Mouse (Mus musculus) liver, adult 2 months (tissue): ENCODE measurements at regions not wholly inside any gene's neighbourhood (a gene's known extent, or its start where the extent isn't known, plus 50 kb on each side); places are given as distances from the start of the nearest gene placed in this dataset.

Experiments
- CTCF ChIP-seq: fragments of 200-500 bp; IDR thresholded peaks from 2 replicates; pipeline ENCODE4 v1.5.1; 2011; ENCODE audit warnings: low read depth, low read length, control low read depth
- POLR2A ChIP-seq: fragments of 200-500 bp; IDR thresholded peaks from 2 replicates; pipeline ENCODE4 v1.6.1; 2011; ENCODE audit warnings: low read length, control low read depth; ENCODE audit not compliant: insufficient read depth; ENCODE audit errors: extremely low read depth

DNA sequence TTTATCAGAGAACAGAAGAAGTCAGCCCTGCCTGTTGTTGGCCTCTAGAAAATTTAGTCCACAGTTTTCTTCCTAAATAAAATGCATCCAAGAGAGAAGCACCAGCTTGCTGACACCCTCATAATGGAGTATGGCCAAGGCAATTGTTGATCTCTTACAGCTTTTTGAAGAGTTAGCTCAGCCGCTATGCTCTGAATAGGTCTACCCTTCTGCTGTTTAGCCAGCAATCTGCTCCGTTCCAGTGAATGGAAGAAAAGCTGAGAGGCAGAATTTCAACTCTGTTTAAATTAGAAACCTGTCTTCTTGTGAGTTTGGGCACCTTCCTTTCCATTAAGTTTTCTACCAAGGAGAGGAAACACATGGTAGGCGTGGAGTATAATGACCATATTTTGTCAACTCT lies 290.8 kb downstream of the Rnf144b start:
- TF ChIP-seq CTCF = no peak
- no peak for TF ChIP-seq POLR2A
